Mouse (Mus musculus): ENCODE measurements around the gene Vkorc1l1. TPM values are rescaled to one million over a fixed set of nuclear protein-coding genes. Genes with fewer than 3 reads are reported as not detected.
"Not testable (repeated sequence)": the region's sequence is repeated elsewhere in the genome, so short reads cannot be mapped to it uniquely, and the experiment has no call there.

The Vkorc1l1 gene
- polyA plus RNA-seq (2021), result 32.3 TPM

GRCm38 (mm10) chr5:129941495-129942045 is at the start of gene Vkorc1l1:
Gene Vkorc1l1, plus strand, starts transcription at chr5:129941970.
- no peaks in the 10 kb centered on the region for H3K27me3 ChIP-seq
- ChIA-PET CTCF (interaction anchor here (1.1 to 2.9 kb wide), 4 partner anchors 10 to 95 kb away, joined by 3 to 10 read pairs (median 5); partner anchors contain the start of gene Nupr1l), POLR2A (interaction anchor here (0.7 kb wide), 1 partner anchor 187 kb away, joined by 7 read pairs; no protein-coding TSS in a partner anchor)
- ATAC-seq (peak; percentile 96), DNase-seq (ENCODE audit: low read depth, low spot score) (peak; percentile 99)
- TF ChIP-seq CTCF (IDR thresholded peaks at IDR 0.05), result no peak
- in situ Hi-C loops (cut with MboI; ENCODE audit: low pct_unique_long_range_greater_than_20kb), result no loop called here

- ATAC-seq, result peak; percentile 100
- peaks cover 4% of the 10 kb centered on the region for H3K27me3 ChIP-seq
- no peak for TF ChIP-seq CTCF (IDR thresholded peaks at IDR 0.05)
- in situ Hi-C loops (cut with MboI; ENCODE audit: low pct_unique_long_range_greater_than_20kb), result no loop called here
- ChIA-PET POLR2A (interaction anchor here (0.7 to 1.7 kb wide), 4 partner anchors 8 to 471 kb away, joined by 3 to 4 read pairs (median 3); partner anchors contain the start of gene Chchd2), CTCF (interaction anchor here (0.6 to 2.0 kb wide), 6 partner anchors 8 to 244 kb away, joined by 3 to 6 read pairs (median 4); partner anchors contain the start of gene Chchd2)
- peak; percentile 97 for DNase-seq (ENCODE audit: low read depth, low spot score)
Measured at GRCm38 (mm10) chr5:129895198-129896088, 46.3 kb upstream of the Vkorc1l1 start, which contains the start of gene Zbed5. Gene Zbed5, plus strand, starts transcription at chr5:129895723.

GRCm38 (mm10) chr5:129898449-129898848 is 43.3 kb upstream of the Vkorc1l1 start, which contains the start of gene Phkg1:
Gene Phkg1, minus strand, starts transcription at chr5:129898549.
- ATAC-seq, result no peak
- no peaks in the 10 kb centered on the region for H3K27me3 ChIP-seq
- no peak for DNase-seq (ENCODE audit: low read depth, low spot score)
- TF ChIP-seq CTCF (IDR thresholded peaks at IDR 0.05), result no peak
- ChIA-PET CTCF (interaction anchor here (1.3 kb wide), 1 partner anchor 11 kb away, joined by 3 read pairs; no protein-coding TSS in a partner anchor), POLR2A (no interaction called here)
- in situ Hi-C loops (cut with MboI; ENCODE audit: low pct_unique_long_range_greater_than_20kb), result no loop called here

GRCm38 (mm10) chr5:129907775-129908174 is 34.0 kb upstream of the Vkorc1l1 start:
- ChIA-PET POLR2A (interaction anchor here (1.1 kb wide), 1 partner anchor 23 kb away, joined by 3 read pairs; no protein-coding TSS in a partner anchor), CTCF (interaction anchor here (1.4 to 1.6 kb wide), 3 partner anchors 14 to 33 kb away, joined by 4 to 7 read pairs (median 4); no protein-coding TSS in a partner anchor)
- in situ Hi-C loops (cut with MboI; ENCODE audit: low pct_unique_long_range_greater_than_20kb), result no loop called here

DNA sequence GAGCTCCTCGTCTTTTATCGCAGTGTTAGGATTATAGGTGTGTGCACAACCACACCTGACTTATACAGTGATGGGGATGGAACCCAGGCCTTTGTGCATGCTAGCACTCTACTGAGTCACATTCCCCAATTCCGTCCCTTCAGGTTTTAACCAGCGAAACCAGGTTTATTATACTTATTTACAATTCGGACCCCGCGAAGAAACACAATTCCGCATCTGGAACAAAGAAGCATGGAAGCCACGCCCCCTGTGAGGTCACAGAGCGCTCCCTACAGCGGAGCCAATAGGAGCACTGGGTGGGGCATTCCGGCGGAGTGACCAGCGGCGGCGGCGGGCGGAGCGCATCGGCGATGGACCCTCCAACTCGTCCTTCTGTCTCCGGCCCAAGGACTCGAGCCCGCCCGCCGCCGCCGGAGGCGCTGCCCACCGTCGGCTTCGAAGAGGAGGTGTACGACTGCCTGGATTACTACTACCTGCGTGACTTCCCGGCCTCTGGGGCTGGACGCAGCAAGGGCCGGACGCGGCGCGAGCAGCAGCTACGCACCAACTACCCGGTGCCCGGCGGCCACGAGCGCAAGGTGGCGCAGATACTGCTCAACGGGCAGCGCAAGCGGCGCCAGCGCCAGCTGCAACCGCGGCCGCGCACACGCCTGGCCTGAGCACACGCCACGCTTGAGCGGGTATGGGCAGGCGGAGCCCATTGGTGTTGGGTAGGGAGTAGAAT is 33.4 kb upstream of the Vkorc1l1 start, which contains the start of gene Nupr1l:
Nupr1l (plus strand) TSS at position 299 of the 724 bp plus-strand sequence.
- ATAC-seq (peak; percentile 99), DNase-seq (ENCODE audit: low read depth, low spot score) (peak; percentile 34)
- ChIA-PET CTCF (interaction anchor here (1.4 to 1.6 kb wide), 3 partner anchors 13 to 32 kb away, joined by 4 to 7 read pairs (median 4); no protein-coding TSS in a partner anchor), POLR2A (interaction anchor here (0.5 to 1.3 kb wide), 5 partner anchors 9 to 99 kb away, joined by 3 to 4 read pairs (median 3); no protein-coding TSS in a partner anchor)
- TF ChIP-seq CTCF (IDR thresholded peaks at IDR 0.05), result peak; percentile 79
- H3K27me3 ChIP-seq, result no peaks in the 10 kb centered on the region
- in situ Hi-C loops (cut with MboI; ENCODE audit: low pct_unique_long_range_greater_than_20kb), result no loop called here

More at GRCm38 (mm10) chr5:129907775-129908174, 34.0 kb upstream of the Vkorc1l1 start:
- H3K27me3 ChIP-seq, result no peaks in the 10 kb centered on the region
- no peak for TF ChIP-seq CTCF (IDR thresholded peaks at IDR 0.05)
- no peak for ATAC-seq
- DNase-seq (ENCODE audit: low read depth, low spot score), result no peak

GRCm38 (mm10) chr5:129909147-129909546 is 32.6 kb upstream of the Vkorc1l1 start:
- no peak for TF ChIP-seq CTCF (IDR thresholded peaks at IDR 0.05)
- no peak for DNase-seq (ENCODE audit: low read depth, low spot score)
- no peaks in the 10 kb centered on the region for H3K27me3 ChIP-seq
- no peak for ATAC-seq
- CTCF ChIA-PET, result interaction anchor here (1.1 to 1.5 kb wide), 2 partner anchors 11 to 32 kb away, joined by 3 to 7 read pairs; partner anchors contain the start of gene Phkg1
- POLR2A ChIA-PET, result interaction anchor here (0.5 to 1.3 kb wide), 4 partner anchors 10 to 99 kb away, joined by 3 to 4 read pairs (median 3); no protein-coding TSS in a partner anchor
- in situ Hi-C loops (cut with MboI; ENCODE audit: low pct_unique_long_range_greater_than_20kb), result no loop called here

DNA sequence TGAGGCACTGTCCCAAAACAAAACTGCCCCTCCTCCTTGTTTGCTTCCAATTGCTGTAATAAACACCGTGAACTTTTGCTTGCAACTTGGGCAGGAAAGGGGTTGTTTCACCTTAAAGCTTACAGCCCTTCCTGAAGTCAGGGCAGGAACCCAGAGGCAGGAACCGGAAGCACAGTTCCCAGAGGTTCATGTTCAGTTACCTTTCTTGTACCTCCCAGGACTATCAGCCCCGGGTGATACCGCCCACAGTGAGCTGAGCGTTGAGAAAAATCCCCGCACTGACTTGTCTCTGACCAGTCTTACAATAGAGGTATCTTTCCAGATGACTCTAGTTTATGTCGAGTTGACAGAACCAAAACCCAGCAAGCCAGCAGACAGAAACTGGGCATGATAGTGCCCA is 32.2 kb upstream of the Vkorc1l1 start:
- ATAC-seq (no peak), DNase-seq (ENCODE audit: low read depth, low spot score) (no peak)
- CTCF ChIA-PET, result interaction anchor here (1.1 kb wide), 1 partner anchor 11 kb away, joined by 3 read pairs; the partner anchor contains the start of gene Phkg1
- TF ChIP-seq CTCF (IDR thresholded peaks at IDR 0.05), result no peak
- in situ Hi-C loops (cut with MboI; ENCODE audit: low pct_unique_long_range_greater_than_20kb), result no loop called here
- no peaks in the 10 kb centered on the region for H3K27me3 ChIP-seq
- POLR2A ChIA-PET, result interaction anchor here (0.6 to 1.3 kb wide), 3 partner anchors 12 to 62 kb away, joined by 3 to 5 read pairs (median 4); no protein-coding TSS in a partner anchor

DNA sequence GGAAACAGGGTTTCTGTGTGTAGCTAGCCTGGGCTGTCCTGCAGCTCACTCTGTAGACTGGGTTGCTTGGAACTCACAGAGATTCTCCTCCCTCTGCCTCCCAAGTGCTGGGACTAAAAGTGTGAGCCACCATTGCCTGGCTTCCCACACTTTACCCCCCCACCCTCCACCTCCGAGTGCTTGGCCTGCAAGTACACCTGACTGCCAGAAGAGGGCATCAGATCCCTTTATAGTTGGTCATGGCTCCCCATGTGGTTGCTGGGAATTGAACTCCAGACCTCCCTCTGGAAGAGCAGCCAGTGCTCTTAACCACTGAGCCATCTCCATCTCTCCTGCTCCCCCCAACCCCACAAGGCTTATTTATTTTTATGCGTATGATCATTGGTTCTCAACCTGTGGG is 27.7 kb upstream of the Vkorc1l1 start:
- TF ChIP-seq CTCF (IDR thresholded peaks at IDR 0.05), result peak; percentile 73
- H3K27me3 ChIP-seq, result no peaks in the 10 kb centered on the region
- ATAC-seq (peak; percentile 54), DNase-seq (ENCODE audit: low read depth, low spot score) (no peak)
- ChIA-PET POLR2A (interaction anchor here (0.6 to 0.7 kb wide), 2 partner anchors 26 to 49 kb away, joined by 4 to 5 read pairs; no protein-coding TSS in a partner anchor), CTCF (interaction anchor here (1.1 kb wide), 1 partner anchor 11 kb away, joined by 4 read pairs; no protein-coding TSS in a partner anchor)
- in situ Hi-C loops (cut with MboI; ENCODE audit: low pct_unique_long_range_greater_than_20kb), result no loop called here

DNA sequence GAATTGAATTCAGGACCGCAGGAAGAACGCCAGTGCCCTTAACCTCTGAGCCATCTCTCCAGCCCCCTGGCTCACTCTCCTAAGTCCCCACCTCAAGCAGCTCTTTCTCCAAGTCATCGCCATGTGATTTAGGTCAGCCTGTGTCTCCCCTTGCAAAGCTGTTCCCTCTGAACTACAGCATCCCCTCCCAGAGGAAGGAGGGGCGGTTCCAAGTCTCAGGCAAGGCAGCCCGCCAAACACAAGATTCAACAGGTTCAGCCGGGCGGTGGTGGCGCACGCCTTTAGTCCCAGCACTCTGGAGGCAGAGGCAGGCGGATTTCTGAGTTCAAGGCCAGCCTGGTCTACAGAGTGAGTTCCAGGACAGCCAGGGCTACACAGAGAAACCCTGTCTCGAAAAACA is 26.3 kb upstream of the Vkorc1l1 start:
- not testable (repeated sequence) for ATAC-seq; DNase-seq (ENCODE audit: low read depth, low spot score)

More for the DNA sequence above, 26.3 kb upstream of the Vkorc1l1 start:
- in situ Hi-C loops (cut with MboI; ENCODE audit: low pct_unique_long_range_greater_than_20kb); H3K27me3 ChIP-seq; POLR2A ChIA-PET; CTCF ChIA-PET: not testable (repeated sequence)
